Mouse (Mus musculus): ENCODE data around the gene Ropn1. TPM values are rescaled to one million over a fixed set of nuclear protein-coding genes. Genes with fewer than 3 reads are reported as not detected.

The Ropn1 gene
- under 1 TPM in 1 of 4 experiments, not detected in 3; 0.55 TPM for total RNA-seq (2022)

- no peak for DNase-seq (ENCODE audit: low spot score in 2 of 2)
These were observed at the start of gene Ropn1 for GRCm38 (mm10) chr16:34649621-34650020. Gene Ropn1, plus strand, starts transcription at chr16:34649921.

GRCm38 (mm10) chr16:34601954-34602353 is 47.8 kb upstream of the Ropn1 start:
- DNase-seq (ENCODE audit: low spot score in 2 of 2) = no peak

GRCm38 (mm10) chr16:34603076-34603475 is 46.6 kb upstream of the Ropn1 start:
- DNase-seq (ENCODE audit: low spot score in 2 of 2) = no peak

- no peak for DNase-seq (ENCODE audit: low spot score in 2 of 2)
These were observed 45.9 kb upstream of the Ropn1 start for GRCm38 (mm10) chr16:34603854-34604253.

- DNase-seq (ENCODE audit: low spot score in 2 of 2) = no peak
These were observed 44.0 kb upstream of the Ropn1 start for GRCm38 (mm10) chr16:34605679-34606078.

GRCm38 (mm10) chr16:34610137-34610536 is 39.6 kb upstream of the Ropn1 start:
- no peak for DNase-seq (ENCODE audit: low spot score in 2 of 2)

GRCm38 (mm10) chr16:34614021-34614420 is 35.7 kb upstream of the Ropn1 start:
- DNase-seq (ENCODE audit: low spot score in 2 of 2) = no peak

GRCm38 (mm10) chr16:34627591-34627990 is 22.1 kb upstream of the Ropn1 start:
- no peak for DNase-seq (ENCODE audit: low spot score in 2 of 2)

GRCm38 (mm10) chr16:34628397-34628796 is 21.3 kb upstream of the Ropn1 start:
- peak in 1 of 2 experiments; percentile 44 for DNase-seq (ENCODE audit: low spot score in 2 of 2)

GRCm38 (mm10) chr16:34635557-34635956 is 14.2 kb upstream of the Ropn1 start:
- DNase-seq (ENCODE audit: low spot score in 2 of 2) = no peak

- no peak for DNase-seq (ENCODE audit: low spot score in 2 of 2)
These were observed 6.0 kb upstream of the Ropn1 start for GRCm38 (mm10) chr16:34643511-34644259.

- no peak for DNase-seq (ENCODE audit: low spot score in 2 of 2)
These were observed 3.3 kb downstream of the Ropn1 start for GRCm38 (mm10) chr16:34653023-34653422.

GRCm38 (mm10) chr16:34657566-34657965 is 7.8 kb downstream of the Ropn1 start:
- peak in 1 of 2 experiments; percentile 7 for DNase-seq (ENCODE audit: low spot score in 2 of 2)

- no peak for DNase-seq (ENCODE audit: low spot score in 2 of 2)
These were observed 8.3 kb downstream of the Ropn1 start for GRCm38 (mm10) chr16:34657983-34658382.

- peak in 1 of 2 experiments; percentile 11 for DNase-seq (ENCODE audit: low spot score in 2 of 2)
These were observed 8.7 kb downstream of the Ropn1 start for GRCm38 (mm10) chr16:34658388-34658787.

GRCm38 (mm10) chr16:34664553-34664952 is 14.8 kb downstream of the Ropn1 start:
- DNase-seq (ENCODE audit: low spot score in 2 of 2) = no peak

- DNase-seq (ENCODE audit: low spot score in 2 of 2) = peak; percentile 55 to 67
These were observed 17.5 kb downstream of the Ropn1 start for GRCm38 (mm10) chr16:34667031-34667726.

GRCm38 (mm10) chr16:34668341-34668740 is 18.6 kb downstream of the Ropn1 start:
- DNase-seq (ENCODE audit: low spot score in 2 of 2) = no peak

GRCm38 (mm10) chr16:34671966-34672365 is 22.2 kb downstream of the Ropn1 start:
- no peak for DNase-seq (ENCODE audit: low spot score in 2 of 2)

GRCm38 (mm10) chr16:34672822-34673221 is 23.1 kb downstream of the Ropn1 start:
- DNase-seq (ENCODE audit: low spot score in 2 of 2) = no peak

GRCm38 (mm10) chr16:34674365-34674764 is 24.6 kb downstream of the Ropn1 start:
- no peak for DNase-seq (ENCODE audit: low spot score in 2 of 2)

- DNase-seq (ENCODE audit: low spot score in 2 of 2) = no peak
These were observed 32.1 kb downstream of the Ropn1 start for GRCm38 (mm10) chr16:34681823-34682222.

- DNase-seq (ENCODE audit: low spot score in 2 of 2) = no peak
These were observed 40.2 kb downstream of the Ropn1 start for GRCm38 (mm10) chr16:34689879-34690278.

Data from layer of hippocampus, adult 8-10 months (tissue).